Mouse (Mus musculus) cortical plate, adult 2 months (tissue): Measurements from ENCODE around the gene Setd2.

Source experiments
- CTCF ChIP-seq: fragments of 200-500 bp; IDR thresholded peaks from 2 replicates; pipeline ENCODE4 v1.5.1; 2011; ENCODE audit warnings: mild to moderate bottlenecking, control low read depth, low read length; ENCODE audit not compliant: insufficient read depth; ENCODE audit errors: extremely low read depth
- POLR2A ChIP-seq: fragments of 200-500 bp; IDR thresholded peaks from 2 replicates; pipeline ENCODE4 v1.6.1; 2011; ENCODE audit warnings: mild to moderate bottlenecking, low read length, control low read depth; ENCODE audit not compliant: insufficient read depth; ENCODE audit errors: extremely low read depth

DNA sequence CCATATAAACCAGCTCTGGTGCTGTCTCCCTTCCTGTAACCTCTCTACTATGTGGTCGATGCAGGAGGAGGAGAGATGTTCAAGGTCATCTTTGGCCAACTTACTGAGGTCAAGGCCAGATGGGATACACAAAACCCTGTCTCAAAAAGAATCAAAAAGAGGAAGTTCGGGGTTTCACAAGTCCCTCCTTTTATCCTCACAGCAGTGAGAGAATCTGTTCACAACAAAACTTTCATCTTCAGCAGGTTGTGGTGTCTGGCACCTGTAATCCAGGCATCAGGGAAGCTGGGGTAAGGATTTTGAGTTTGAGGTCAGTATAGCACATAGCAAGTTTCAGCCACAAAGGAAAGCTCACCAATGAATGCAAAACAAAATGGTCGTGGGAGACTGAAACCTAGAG, 1.7 kb upstream of the Setd2 start:
- TF ChIP-seq CTCF: no peak
- TF ChIP-seq POLR2A: no peak
